Mouse (Mus musculus): ENCODE results near the gene Rab3il1.
A peak's percentile ranks its signal among the peaks of the same experiment; 100 is the strongest.
"Not testable (repeated sequence)": the region's sequence is repeated elsewhere in the genome, so short reads cannot be mapped to it uniquely, and the experiment has no call there.

Rab3il1 gene

GRCm38 (mm10) chr19:10001206-10001969, at the start of gene Rab3il1, which contains the start of gene Best1:
Gene Rab3il1, plus strand, starts transcription at chr19:10001669.
Gene Best1, minus strand, starts transcription at chr19:10001633.
- no peak for DNase-seq (ENCODE audit: low read depth, low spot score)

GRCm38 (mm10) chr19:9952390-9952789, 49.1 kb upstream of the Rab3il1 start:
- peak; percentile 60 for DNase-seq (ENCODE audit: low read depth, low spot score)

GRCm38 (mm10) chr19:9952912-9953311, 48.6 kb upstream of the Rab3il1 start:
- no peak for DNase-seq (ENCODE audit: low read depth, low spot score)

- no peak for DNase-seq (ENCODE audit: low read depth, low spot score)
Measured at GRCm38 (mm10) chr19:9954055-9954810, 47.2 kb upstream of the Rab3il1 start.

- peak; percentile 79 for DNase-seq (ENCODE audit: low read depth, low spot score)
Measured at GRCm38 (mm10) chr19:9954811-9955202, 46.7 kb upstream of the Rab3il1 start.

- no peak for DNase-seq (ENCODE audit: low read depth, low spot score)
Measured at GRCm38 (mm10) chr19:9955438-9955837, 46.0 kb upstream of the Rab3il1 start.

GRCm38 (mm10) chr19:9956624-9957388, 44.7 kb upstream of the Rab3il1 start:
- DNase-seq (ENCODE audit: low read depth, low spot score), result no peak

GRCm38 (mm10) chr19:9957965-9958364, 43.5 kb upstream of the Rab3il1 start:
- no peak for DNase-seq (ENCODE audit: low read depth, low spot score)

- DNase-seq (ENCODE audit: low read depth, low spot score), result no peak
Measured at GRCm38 (mm10) chr19:9960769-9961168, 40.7 kb upstream of the Rab3il1 start.

- no peak for DNase-seq (ENCODE audit: low read depth, low spot score)
Measured at GRCm38 (mm10) chr19:9964205-9964916, 37.1 kb upstream of the Rab3il1 start.

- DNase-seq (ENCODE audit: low read depth, low spot score), result no peak
Measured at GRCm38 (mm10) chr19:9966096-9966867, 35.2 kb upstream of the Rab3il1 start.

GRCm38 (mm10) chr19:9968081-9968787, 33.2 kb upstream of the Rab3il1 start:
- DNase-seq (ENCODE audit: low read depth, low spot score), result no peak

- not testable (repeated sequence) for DNase-seq (ENCODE audit: low read depth, low spot score)
Measured at GRCm38 (mm10) chr19:9974853-9975252, 26.6 kb upstream of the Rab3il1 start.

GRCm38 (mm10) chr19:9977085-9977484, 24.4 kb upstream of the Rab3il1 start:
- no peak for DNase-seq (ENCODE audit: low read depth, low spot score)

GRCm38 (mm10) chr19:9978431-9978951, 23.0 kb upstream of the Rab3il1 start:
- no peak for DNase-seq (ENCODE audit: low read depth, low spot score)

GRCm38 (mm10) chr19:9979156-9979555, 22.3 kb upstream of the Rab3il1 start:
- DNase-seq (ENCODE audit: low read depth, low spot score), result no peak

GRCm38 (mm10) chr19:9980258-9980657, 21.2 kb upstream of the Rab3il1 start, which contains the start of gene Fth1:
Gene Fth1, plus strand, starts transcription at chr19:9980598.
- no peak for DNase-seq (ENCODE audit: low read depth, low spot score)

- DNase-seq (ENCODE audit: low read depth, low spot score), result peak; percentile 52
Measured at GRCm38 (mm10) chr19:9981621-9982020, 19.8 kb upstream of the Rab3il1 start.

- peak; percentile 98 for DNase-seq (ENCODE audit: low read depth, low spot score)
Measured at GRCm38 (mm10) chr19:9982151-9982851, 19.2 kb upstream of the Rab3il1 start.

Measured in A20 (cell line).